Mouse (Mus musculus): ENCODE data around the gene Gm20509. TPM values are rescaled to one million over a fixed set of nuclear protein-coding genes. Genes with fewer than 3 reads are reported as not detected.
"Not testable (repeated sequence)": the region's sequence is repeated elsewhere in the genome, so short reads cannot be mapped to it uniquely, and the experiment has no call there.

Gm20509 gene
- total RNA-seq, 2 experiments from 2014 or later, result not detected

DNA sequence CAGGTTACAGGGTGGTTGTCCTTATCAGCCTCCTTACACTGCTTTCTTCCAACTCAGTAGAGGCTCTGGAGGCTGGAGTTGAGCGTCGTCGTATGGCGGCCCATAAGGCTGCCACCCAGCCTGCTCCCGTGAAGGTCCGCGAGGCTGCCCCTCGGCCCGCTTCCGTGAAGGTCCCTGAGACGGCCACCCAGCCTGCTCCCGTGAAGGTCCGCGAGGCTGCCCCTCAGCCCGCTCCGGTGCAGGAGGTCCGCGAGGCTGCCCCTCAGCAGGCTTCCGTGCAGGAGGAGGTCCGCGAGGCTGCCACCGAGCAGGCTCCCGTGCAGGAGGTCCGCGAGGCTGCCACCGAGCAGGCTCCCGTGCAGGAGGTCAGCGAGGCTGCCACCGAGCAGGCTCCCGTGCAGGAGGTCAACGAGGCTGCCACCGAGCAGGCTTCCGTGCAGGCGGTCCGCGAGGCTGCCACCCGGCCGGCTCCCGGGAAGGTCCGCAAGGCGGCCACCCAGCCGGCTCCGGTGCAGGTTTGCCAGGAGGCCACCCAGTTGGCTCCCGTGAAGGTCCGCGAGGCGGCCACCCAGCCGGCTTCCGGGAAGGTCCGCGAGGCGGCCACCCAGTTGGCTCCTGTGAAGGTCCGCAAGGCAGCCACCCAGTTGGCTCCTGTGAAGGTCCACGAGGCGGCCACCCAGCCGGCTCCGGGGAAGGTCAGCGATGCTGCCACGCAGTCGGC, 1.0 kb downstream of the Gm20509 start:
- peak in 1 of 2 experiments; percentile 22 for DNase-seq (ENCODE audit: extremely low spot score in 1 of 2, low spot score in 2 of 2)

DNA sequence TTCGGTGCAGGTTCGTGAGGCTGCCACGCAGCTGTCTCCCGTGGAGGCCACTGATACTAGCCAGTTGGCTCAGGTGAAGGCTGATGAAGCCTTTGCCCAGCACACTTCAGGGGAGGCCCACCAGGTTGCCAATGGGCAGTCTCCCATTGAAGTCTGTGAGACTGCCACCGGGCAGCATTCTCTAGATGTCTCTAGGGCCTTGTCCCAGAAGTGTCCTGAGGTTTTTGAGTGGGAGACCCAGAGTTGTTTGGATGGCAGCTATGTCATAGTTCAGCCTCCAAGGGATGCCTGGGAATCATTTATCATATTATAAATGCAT, 1.6 kb downstream of the Gm20509 start:
- intact Hi-C loops (cut with DNase I), result no loop called here
- no peak for TF ChIP-seq CTCF (IDR thresholded peaks at IDR 0.05)
- peak overlapping the region; percentile 48 for H3K4me3 ChIP-seq
- no peak for DNase-seq (ENCODE audit: extremely low spot score in 1 of 2, low spot score in 2 of 2)
- no peak overlapping the region for H3K27ac ChIP-seq

More for the DNA sequence above, 1.0 kb downstream of the Gm20509 start:
- TF ChIP-seq CTCF (IDR thresholded peaks at IDR 0.05), result no peak
- H3K4me3 ChIP-seq, result peak overlapping the region; percentile 48
- intact Hi-C loops (cut with DNase I), result no loop called here
- H3K27ac ChIP-seq, result no peak overlapping the region

DNA sequence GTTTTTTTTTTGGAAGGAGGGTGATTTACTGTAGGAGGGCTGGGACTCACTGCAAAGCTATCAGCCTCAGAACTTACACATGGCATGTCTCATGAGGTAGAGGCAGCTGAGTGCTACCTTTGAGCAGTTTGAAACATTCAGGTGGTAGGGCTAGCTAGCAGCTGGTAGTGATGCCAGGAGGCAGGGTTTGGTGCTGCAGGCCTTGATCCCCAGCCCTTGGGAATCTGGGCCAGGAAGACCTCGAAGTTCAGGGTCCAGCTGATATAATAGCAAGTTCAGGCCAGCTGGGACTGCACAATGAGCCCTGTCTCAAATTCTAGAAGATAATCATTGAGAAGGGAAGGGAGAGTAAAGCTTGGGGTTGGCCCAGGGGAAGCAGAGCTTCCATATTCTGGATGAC, 2.9 kb downstream of the Gm20509 start:
- intact Hi-C loops (cut with DNase I), result no loop called here
- Histone ChIP-seq H3K4me3 (no peak overlapping the region), H3K27ac (no peak overlapping the region)
- no peak for TF ChIP-seq CTCF (IDR thresholded peaks at IDR 0.05)
- DNase-seq (ENCODE audit: extremely low spot score in 1 of 2, low spot score in 2 of 2), result no peak

DNA sequence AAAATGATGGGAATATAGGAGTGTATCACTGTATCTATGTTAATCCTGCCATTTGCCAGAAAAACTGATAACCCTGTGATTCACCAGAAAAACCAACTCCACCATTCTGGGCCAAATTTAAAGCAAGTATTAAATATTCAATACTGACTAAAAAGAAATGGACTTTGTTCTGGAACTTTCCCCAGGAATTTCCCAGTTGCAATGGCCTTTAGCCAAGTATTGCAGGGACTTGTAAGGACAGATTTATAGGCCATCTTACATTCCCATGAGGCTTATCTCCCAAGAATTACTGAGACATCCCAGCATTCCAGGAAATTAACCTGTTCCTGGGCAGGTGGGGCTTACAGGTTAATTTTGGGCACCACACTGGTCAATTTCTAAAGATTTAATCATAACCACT, 3.5 kb downstream of the Gm20509 start:
- Histone ChIP-seq H3K27ac (peak overlapping the region; percentile 41; the same call in 1 of the 2 replicates), H3K4me3 (no peak overlapping the region)
- intact Hi-C loops (cut with DNase I), result no loop called here
- TF ChIP-seq CTCF (IDR thresholded peaks at IDR 0.05), result no peak
- no peak for DNase-seq (ENCODE audit: extremely low spot score in 1 of 2, low spot score in 2 of 2)

DNA sequence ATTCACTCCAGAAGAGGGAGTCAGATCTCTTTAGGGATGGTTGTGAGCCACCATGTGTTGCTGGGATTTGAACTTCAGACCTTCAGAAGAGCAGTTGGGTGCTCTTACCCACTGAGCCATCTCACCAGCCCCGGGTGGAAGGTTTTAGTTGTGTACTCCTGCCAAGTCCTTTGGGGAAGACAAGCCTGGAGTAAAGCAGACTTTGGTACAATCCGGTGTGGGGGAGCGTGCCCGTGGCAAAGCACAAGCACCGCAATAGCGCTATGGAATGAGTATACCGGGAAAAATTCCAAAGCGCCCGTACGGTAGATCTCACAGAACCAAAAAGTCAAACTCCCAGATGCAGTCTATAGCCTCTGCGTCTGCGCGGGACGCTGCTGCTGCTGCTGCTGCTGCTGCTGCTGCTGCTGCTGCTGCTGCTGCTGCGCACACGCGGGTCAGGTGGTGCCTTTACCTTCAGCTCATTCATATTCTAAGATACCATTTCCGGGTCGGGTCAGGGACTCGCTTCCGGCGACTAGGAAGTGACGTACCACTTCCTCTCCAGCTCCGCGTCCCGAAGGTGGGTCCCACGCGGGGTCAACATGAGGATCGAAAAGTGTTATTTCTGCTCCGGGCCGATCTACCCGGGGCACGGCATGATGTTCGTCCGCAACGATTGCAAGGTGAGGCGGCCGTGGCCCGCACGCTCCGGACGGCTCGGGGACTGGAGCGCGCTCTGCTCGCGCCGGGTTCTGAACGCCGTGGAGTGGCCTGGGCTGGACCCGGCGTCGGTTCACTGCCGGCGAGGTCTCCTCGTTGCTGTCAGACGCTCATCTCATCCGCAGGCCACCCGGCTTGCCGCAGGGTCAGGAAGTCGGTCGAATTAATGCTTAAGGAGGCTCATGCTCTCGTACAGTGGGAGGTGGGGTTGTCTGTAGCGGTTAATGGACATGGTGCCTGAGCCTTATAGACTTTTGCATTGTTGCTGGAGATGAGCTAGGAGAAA, 10.9 kb downstream of the Gm20509 start, which contains the start of gene Rsl24d1:
Gene Rsl24d1 (plus strand): TSS at position 508 of the 988 bp plus-strand sequence.
- TF ChIP-seq CTCF (IDR thresholded peaks at IDR 0.05), result no peak; the same call in 1 of the 2 replicates
- Histone ChIP-seq H3K27ac (peak within 1 kb of the TSS; percentile 87), H3K4me3 (peak within 1 kb of the TSS; percentile 90)
- intact Hi-C loops (cut with DNase I), result no loop called here
- peak; percentile 88 for DNase-seq (ENCODE audit: extremely low spot score in 1 of 2, low spot score in 2 of 2)

GRCm38 (mm10) chr9:73116704-73117103, 14.4 kb downstream of the Gm20509 start:
- H3K4me3 ChIP-seq; DNase-seq (ENCODE audit: extremely low spot score in 1 of 2, low spot score in 2 of 2); intact Hi-C loops (cut with DNase I); H3K27ac ChIP-seq: not testable (repeated sequence)

- no peak for DNase-seq (ENCODE audit: extremely low spot score in 1 of 2, low spot score in 2 of 2)
Measured at GRCm38 (mm10) chr9:73118012-73118411, 15.7 kb downstream of the Gm20509 start.

GRCm38 (mm10) chr9:73121735-73122134, 19.5 kb downstream of the Gm20509 start:
- Histone ChIP-seq H3K27ac (no peak overlapping the region), H3K4me3 (no peak overlapping the region)
- peak; percentile 66 for TF ChIP-seq CTCF (IDR thresholded peaks at IDR 0.05)
- DNase-seq (ENCODE audit: extremely low spot score in 1 of 2, low spot score in 2 of 2), result peak; percentile 30 to 35
- intact Hi-C loops (cut with DNase I), result no loop called here

More at GRCm38 (mm10) chr9:73118012-73118411, 15.7 kb downstream of the Gm20509 start:
- H3K27ac ChIP-seq, result no peak overlapping the region
- TF ChIP-seq CTCF (IDR thresholded peaks at IDR 0.05), result peak; percentile 8
- intact Hi-C loops (cut with DNase I), result no loop called here
- H3K4me3 ChIP-seq, result no peak overlapping the region

- no peak for TF ChIP-seq CTCF (IDR thresholded peaks at IDR 0.05)
- Histone ChIP-seq H3K4me3 (no peak overlapping the region), H3K27ac (no peak overlapping the region)
- intact Hi-C loops (cut with DNase I), result no loop called here
- no peak for DNase-seq (ENCODE audit: extremely low spot score in 1 of 2, low spot score in 2 of 2)
Measured at GRCm38 (mm10) chr9:73125043-73125570, 22.8 kb downstream of the Gm20509 start.

DNA sequence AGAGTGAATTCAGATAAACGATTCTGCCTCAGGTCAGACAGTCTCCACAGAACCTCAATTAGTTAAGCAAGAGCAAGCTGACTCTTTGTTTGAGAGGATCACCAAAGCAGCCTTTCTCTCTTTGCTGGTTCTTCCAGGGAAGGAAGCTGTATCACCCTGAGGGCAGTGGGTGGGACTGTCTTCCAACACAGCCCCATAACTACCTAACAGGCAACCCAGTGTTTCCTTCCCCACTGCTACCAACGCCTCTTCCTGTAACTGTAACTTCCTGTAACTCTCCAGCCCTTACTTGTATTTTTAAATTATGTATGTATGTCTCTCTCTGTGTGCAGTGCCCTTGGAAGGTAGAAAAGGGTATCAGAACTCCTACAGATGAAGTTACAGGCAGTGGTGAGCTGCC, 25.2 kb downstream of the Gm20509 start:
- H3K27ac ChIP-seq, result no peak overlapping the region
- intact Hi-C loops (cut with DNase I), result no loop called here
- DNase-seq (ENCODE audit: extremely low spot score in 1 of 2, low spot score in 2 of 2), result no peak
- H3K4me3 ChIP-seq, result no peak overlapping the region
- no peak for TF ChIP-seq CTCF (IDR thresholded peaks at IDR 0.05)

DNA sequence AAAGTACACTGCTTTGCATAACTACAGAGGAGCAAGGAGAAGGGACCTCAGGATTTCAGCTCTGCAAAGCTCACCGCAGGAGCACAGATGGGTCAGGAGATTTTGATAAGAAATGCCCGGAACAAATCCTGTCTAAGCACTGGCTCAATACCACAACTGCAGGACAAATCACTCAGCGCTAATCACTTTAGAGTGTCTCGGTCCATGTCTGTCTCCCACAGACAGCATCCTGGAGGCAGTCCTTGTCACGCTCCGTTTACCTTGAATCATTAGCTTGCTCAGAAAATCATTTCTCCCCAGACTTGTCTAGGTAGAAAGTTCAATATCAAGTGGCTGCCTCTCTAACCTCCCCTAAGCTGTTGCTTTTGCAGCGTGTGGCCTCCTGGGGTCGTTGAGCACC, 27.6 kb downstream of the Gm20509 start:
- intact Hi-C loops (cut with DNase I), result no loop called here
- Histone ChIP-seq H3K4me3 (no peak overlapping the region), H3K27ac (no peak overlapping the region)
- no peak for DNase-seq (ENCODE audit: extremely low spot score in 1 of 2, low spot score in 2 of 2)
- TF ChIP-seq CTCF (IDR thresholded peaks at IDR 0.05), result no peak

DNA sequence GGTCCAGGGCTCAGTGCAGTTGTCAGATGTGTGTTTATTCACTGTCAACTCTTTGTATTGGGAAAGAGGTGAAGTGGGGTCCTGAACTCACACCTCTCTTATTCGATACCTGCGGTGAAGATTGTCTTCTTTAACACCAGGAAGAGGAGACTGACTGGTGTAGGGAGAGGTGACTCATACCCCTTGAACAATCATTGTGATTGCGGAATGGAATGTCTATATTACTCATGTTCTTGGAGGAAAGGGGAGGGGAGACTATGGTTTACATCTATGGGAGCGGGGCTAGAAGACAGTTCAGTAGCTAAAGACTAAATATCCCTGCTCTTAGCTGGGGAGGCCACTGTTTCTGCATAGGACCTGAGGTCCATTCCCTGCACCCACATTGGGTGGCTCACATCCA, 28.3 kb downstream of the Gm20509 start:
- intact Hi-C loops (cut with DNase I), result no loop called here
- no peak for DNase-seq (ENCODE audit: extremely low spot score in 1 of 2, low spot score in 2 of 2)
- Histone ChIP-seq H3K27ac (no peak overlapping the region), H3K4me3 (no peak overlapping the region)
- TF ChIP-seq CTCF (IDR thresholded peaks at IDR 0.05), result no peak
